Mouse (Mus musculus): ENCODE data around the gene Parp16. TPM values are rescaled to one million over a fixed set of nuclear protein-coding genes. Genes with fewer than 3 reads are reported as not detected.

Parp16 gene
- polyA plus RNA-seq, 1 experiment, result 16.2 TPM

DNA sequence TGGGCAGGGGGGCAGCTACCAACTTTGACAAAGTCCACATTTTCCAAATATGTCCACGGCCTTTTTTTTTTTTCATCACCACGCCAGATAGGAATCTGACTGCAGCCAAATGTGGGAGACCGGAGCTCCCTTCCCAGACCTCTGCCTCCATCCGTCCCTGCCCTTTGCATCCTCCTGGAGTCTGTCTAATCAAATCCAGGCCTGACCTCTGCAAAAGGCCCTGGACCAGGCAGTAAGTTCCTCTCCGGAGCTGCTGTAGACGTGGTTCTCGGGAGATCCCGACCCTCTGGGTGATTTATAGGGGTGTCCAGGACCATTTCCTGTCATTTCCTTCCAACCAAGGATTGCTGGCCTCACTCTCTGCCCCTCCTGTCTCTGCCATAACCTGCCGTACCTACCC, 22.5 kb upstream of the Parp16 start:
- Histone ChIP-seq H3K27ac (replicated peaks; ENCODE audit: low read depth, low read length) (no peak overlapping the region), H3K4me3 (ENCODE audit: insufficient read depth, low read depth, low read length) (no peak overlapping the region), H3K4me1 (ENCODE audit: control insufficient read depth, insufficient read depth, insufficient read length, low read length) (no peaks in the 10 kb centered on the region)

GRCm38 (mm10) chr9:65175234-65175938, 19.8 kb upstream of the Parp16 start:
- Histone ChIP-seq H3K4me3 (ENCODE audit: insufficient read depth, low read depth, low read length) (no peak overlapping the region), H3K4me1 (ENCODE audit: control insufficient read depth, insufficient read depth, insufficient read length, low read length) (no peaks in the 10 kb centered on the region; the same call in 1 of the 2 replicates), H3K27ac (replicated peaks; ENCODE audit: low read depth, low read length) (no peak overlapping the region)

- Histone ChIP-seq H3K4me3 (ENCODE audit: insufficient read depth, low read depth, low read length) (no peak overlapping the region), H3K4me1 (ENCODE audit: control insufficient read depth, insufficient read depth, insufficient read length, low read length) (no peaks in the 10 kb centered on the region; the same call in 1 of the 2 replicates), H3K27ac (replicated peaks; ENCODE audit: low read depth, low read length) (no peak overlapping the region)
Observed at GRCm38 (mm10) chr9:65175939-65176871, 18.9 kb upstream of the Parp16 start.

- Histone ChIP-seq H3K4me1 (ENCODE audit: control insufficient read depth, insufficient read depth, insufficient read length, low read length) (no peaks in the 10 kb centered on the region; the same call in 1 of the 2 replicates), H3K27ac (replicated peaks; ENCODE audit: low read depth, low read length) (no peak overlapping the region), H3K4me3 (ENCODE audit: insufficient read depth, low read depth, low read length) (no peak overlapping the region)
Observed at GRCm38 (mm10) chr9:65177497-65177896, 17.7 kb upstream of the Parp16 start.

DNA sequence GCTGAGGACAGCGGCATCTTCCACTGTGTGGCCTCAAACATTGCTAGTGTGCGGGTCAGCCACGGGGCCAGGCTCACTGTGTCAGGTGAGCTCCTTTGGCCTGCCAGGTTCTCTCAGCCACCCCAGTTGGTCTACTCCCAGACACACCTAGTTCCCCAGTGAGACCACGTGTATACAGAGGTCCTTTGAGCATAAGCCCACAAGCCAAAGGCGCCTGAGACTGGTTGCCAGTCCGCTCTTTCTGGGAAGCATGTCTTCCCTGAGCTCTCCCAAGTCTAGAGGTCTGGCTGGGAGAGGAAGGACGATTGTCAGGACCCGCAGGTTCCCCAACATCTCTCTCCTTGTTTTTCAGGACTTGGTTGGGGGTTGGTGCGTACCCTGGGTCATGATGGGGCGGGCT, 17.2 kb upstream of the Parp16 start:
- Histone ChIP-seq H3K4me1 (ENCODE audit: control insufficient read depth, insufficient read depth, insufficient read length, low read length) (no peaks in the 10 kb centered on the region; the same call in 1 of the 2 replicates), H3K27ac (replicated peaks; ENCODE audit: low read depth, low read length) (no peak overlapping the region), H3K4me3 (ENCODE audit: insufficient read depth, low read depth, low read length) (no peak overlapping the region)

- Histone ChIP-seq H3K4me3 (ENCODE audit: insufficient read depth, low read depth, low read length) (no peak overlapping the region), H3K4me1 (ENCODE audit: control insufficient read depth, insufficient read depth, insufficient read length, low read length) (no peaks in the 10 kb centered on the region; the same call in 1 of the 2 replicates), H3K27ac (replicated peaks; ENCODE audit: low read depth, low read length) (no peak overlapping the region)
Observed at GRCm38 (mm10) chr9:65178336-65179213, 16.6 kb upstream of the Parp16 start.

DNA sequence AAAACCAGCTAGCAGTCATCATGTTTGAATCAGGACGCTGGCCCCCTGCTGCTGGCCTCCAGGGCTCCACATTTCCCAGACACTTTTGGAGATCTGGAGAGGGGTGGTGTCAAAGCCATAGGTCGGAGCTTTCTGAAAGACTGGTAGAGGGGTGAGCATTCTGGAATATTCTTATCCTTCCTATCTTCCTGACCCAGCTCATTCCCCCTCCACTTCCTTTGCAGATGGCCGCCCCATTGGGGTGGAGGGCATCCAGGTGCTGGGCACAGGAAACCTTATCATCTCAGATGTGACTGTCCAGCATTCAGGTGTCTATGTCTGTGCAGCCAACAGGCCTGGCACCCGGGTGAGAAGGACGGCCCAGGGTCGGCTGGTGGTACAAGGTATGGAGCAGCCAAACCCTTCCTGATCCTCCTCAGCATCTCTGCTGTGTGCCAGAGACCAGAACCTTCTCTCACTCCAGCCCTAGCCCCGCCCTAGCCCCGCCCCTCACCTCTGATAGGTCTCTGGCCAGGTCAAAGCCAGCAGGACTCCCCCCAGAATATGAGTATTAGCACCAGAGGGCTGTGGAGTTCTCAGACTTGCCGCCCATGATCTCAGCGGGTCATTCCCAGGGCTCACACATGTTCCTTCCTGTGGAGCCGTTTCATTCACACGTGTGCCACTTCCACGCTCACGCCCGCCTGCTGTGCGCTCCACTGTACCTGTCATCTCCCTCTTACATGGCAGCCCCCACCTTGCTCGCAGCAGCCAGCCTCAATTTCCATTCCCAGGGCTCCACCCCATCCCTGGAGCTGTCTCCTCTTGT, 15.1 kb upstream of the Parp16 start:
- no peak overlapping the region for H3K27ac ChIP-seq (replicated peaks; ENCODE audit: low read depth, low read length)
- no peak overlapping the region for H3K4me3 ChIP-seq (ENCODE audit: insufficient read depth, low read depth, low read length)
- H3K4me1 ChIP-seq (ENCODE audit: control insufficient read depth, insufficient read depth, insufficient read length, low read length), result no peaks in the 10 kb centered on the region; the same call in 1 of the 2 replicates

DNA sequence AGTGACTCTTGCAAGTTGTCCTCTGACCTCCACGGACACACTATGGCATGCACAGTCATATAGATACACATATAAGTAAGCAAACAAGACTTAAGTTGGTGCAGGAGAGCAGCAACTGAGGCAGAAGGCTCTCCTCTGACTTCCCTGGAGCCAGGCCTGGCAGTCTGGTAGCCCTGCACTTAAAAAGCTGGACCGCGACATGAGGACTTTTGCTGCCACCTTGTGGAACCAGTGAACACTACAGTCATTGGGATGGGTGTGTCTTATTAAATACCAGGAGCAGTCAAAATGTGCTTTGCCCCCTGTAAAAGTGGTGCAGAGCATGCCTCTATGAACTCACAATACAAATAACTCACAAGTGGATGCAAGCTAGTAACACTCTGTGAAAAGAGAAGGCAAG, 6.6 kb upstream of the Parp16 start:
- H3K4me1 ChIP-seq (ENCODE audit: control insufficient read depth, insufficient read depth, insufficient read length, low read length), result peaks cover 18% of the 10 kb centered on the region
- no peak overlapping the region for H3K4me3 ChIP-seq (ENCODE audit: insufficient read depth, low read depth, low read length)
- H3K27ac ChIP-seq (replicated peaks; ENCODE audit: low read depth, low read length), result no peak overlapping the region

- Histone ChIP-seq H3K4me3 (ENCODE audit: insufficient read depth, low read depth, low read length) (no peak overlapping the region), H3K27ac (replicated peaks; ENCODE audit: low read depth, low read length) (0 out of 2 replicates have a peak overlapping the region, but pooled peaks have one; percentile 10), H3K4me1 (ENCODE audit: control insufficient read depth, insufficient read depth, insufficient read length, low read length) (peaks cover 29% of the 10 kb centered on the region)
Observed at GRCm38 (mm10) chr9:65190306-65190705, 4.8 kb upstream of the Parp16 start.

GRCm38 (mm10) chr9:65191389-65191754, 3.8 kb upstream of the Parp16 start:
- peak overlapping the region; percentile 50; the same call in 1 of the 2 replicates for H3K27ac ChIP-seq (replicated peaks; ENCODE audit: low read depth, low read length)

DNA sequence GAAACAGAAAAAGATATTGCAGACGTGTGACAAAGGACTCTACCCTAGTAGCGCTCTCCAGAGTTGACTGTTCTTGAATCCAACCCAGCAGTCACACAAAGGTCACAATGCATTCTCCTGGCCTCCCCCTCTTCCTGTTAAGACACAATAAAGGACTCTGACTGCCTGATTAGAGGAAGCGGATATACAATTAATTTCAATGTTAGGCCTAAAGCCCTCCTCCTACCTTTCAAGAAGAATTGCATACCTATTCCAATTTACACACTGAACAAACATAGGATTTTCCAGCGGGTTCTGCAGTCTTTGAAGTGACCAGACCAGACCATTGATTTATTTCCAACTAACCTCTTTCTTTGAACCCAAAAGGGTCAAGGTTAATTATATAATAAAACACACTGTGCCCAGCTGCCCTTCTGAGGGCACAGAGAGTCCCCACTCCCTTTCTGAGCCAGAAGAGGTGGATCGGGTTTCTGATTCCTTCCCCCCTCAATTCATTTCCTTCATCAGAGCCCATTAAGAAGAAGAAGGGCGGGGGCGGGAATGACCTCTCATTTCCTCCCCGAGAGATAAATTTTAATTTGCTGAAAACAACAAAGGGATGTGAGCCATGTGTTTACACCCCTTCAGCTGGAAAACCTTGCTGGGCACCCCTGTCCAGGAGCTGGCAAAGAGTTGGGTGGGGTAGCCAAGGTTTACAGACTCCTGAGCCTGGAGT, 3.2 kb upstream of the Parp16 start:
- H3K27ac ChIP-seq (replicated peaks; ENCODE audit: low read depth, low read length), result peak overlapping the region; percentile 50
- H3K4me1 ChIP-seq (ENCODE audit: control insufficient read depth, insufficient read depth, insufficient read length, low read length), result peaks cover 30% of the 10 kb centered on the region
- H3K4me3 ChIP-seq (ENCODE audit: insufficient read depth, low read depth, low read length), result no peak overlapping the region

More at GRCm38 (mm10) chr9:65191389-65191754, 3.8 kb upstream of the Parp16 start:
- no peak overlapping the region for H3K4me3 ChIP-seq (ENCODE audit: insufficient read depth, low read depth, low read length)
- peaks cover 30% of the 10 kb centered on the region for H3K4me1 ChIP-seq (ENCODE audit: control insufficient read depth, insufficient read depth, insufficient read length, low read length)

DNA sequence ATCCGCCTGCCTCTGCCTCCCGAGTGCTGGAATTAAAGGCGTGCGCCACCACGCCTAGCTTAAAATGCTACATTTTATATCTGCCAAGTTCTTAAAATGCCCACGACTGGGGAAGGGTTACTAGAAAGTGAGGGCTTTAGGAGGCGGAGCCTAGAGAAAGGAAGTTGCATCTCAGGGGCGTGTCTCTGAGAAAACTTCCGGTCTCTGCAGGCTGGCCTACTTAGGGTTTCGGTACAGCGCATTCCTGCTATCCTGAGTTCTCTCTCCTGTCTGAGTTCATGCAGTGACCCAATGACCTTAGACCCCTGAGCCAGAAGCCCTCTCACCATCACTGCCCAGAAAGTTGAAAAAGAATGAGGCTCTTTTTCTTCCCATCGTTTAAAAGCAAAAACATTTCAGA, 1.9 kb upstream of the Parp16 start:
- peaks cover 30% of the 10 kb centered on the region for H3K4me1 ChIP-seq (ENCODE audit: control insufficient read depth, insufficient read depth, insufficient read length, low read length)
- H3K4me3 ChIP-seq (ENCODE audit: insufficient read depth, low read depth, low read length), result no peak overlapping the region
- H3K27ac ChIP-seq (replicated peaks; ENCODE audit: low read depth, low read length), result no peak overlapping the region

GRCm38 (mm10) chr9:65195621-65195981, 448 bp downstream of the Parp16 start:
- H3K4me1 ChIP-seq (ENCODE audit: control insufficient read depth, insufficient read depth, insufficient read length, low read length), result peaks cover 34% of the 10 kb centered on the region
- H3K4me3 ChIP-seq (ENCODE audit: insufficient read depth, low read depth, low read length), result no peak overlapping the region
- H3K27ac ChIP-seq (replicated peaks; ENCODE audit: low read depth, low read length), result peak overlapping the region; percentile 74
